Mouse (Mus musculus) thymus, adult 2 months (tissue): Measurements from ENCODE around the gene Gli1. TPM values are rescaled to one million over a fixed set of nuclear protein-coding genes. Genes with fewer than 3 reads are reported as not detected.

Source experiments
- DNase-seq: peaks from one replicate; pipeline ENCODE4 v3.0.0; 2021
- H3K27ac ChIP-seq: fragments of 200-500 bp; 2 replicates; pipeline ENCODE4 v1.5.1; 2012; ENCODE audit warnings: low read length, control low read depth; ENCODE audit not compliant: control insufficient read depth, insufficient read depth
- H3K27me3 ChIP-seq: fragments of 200-500 bp; 2 replicates; pipeline ENCODE4 v1.6.1; 2012; ENCODE audit warnings: mild to moderate bottlenecking, low read length, moderate library complexity, mixed read lengths; ENCODE audit not compliant: control insufficient read depth, insufficient read depth
- H3K36me3 ChIP-seq: fragments of 200-500 bp; 2 replicates; pipeline ENCODE4 v1.6.1; 2012; ENCODE audit warnings: mild to moderate bottlenecking, low read length, moderate library complexity; ENCODE audit not compliant: control insufficient read depth, insufficient read depth
- H3K4me1 ChIP-seq: fragments of 200-500 bp; replicated peaks from 2 replicates; pipeline ENCODE4 v1.6.1; 2012; ENCODE audit warnings: low read length; ENCODE audit not compliant: control insufficient read depth, insufficient read depth
- H3K4me3 ChIP-seq: fragments of 200-500 bp; 2 replicates; pipeline ENCODE4 v1.5.1; 2012; ENCODE audit warnings: mild to moderate bottlenecking, low read length, control low read depth, moderate library complexity; ENCODE audit not compliant: control insufficient read depth, insufficient read depth
- CTCF ChIP-seq: fragments of 200-500 bp; IDR thresholded peaks from 2 replicates; pipeline ENCODE4 v1.5.1; 2012; ENCODE audit warnings: mild to moderate bottlenecking, control low read depth, low read length, moderate library complexity, borderline replicate concordance; ENCODE audit not compliant: control insufficient read depth, poor library complexity, insufficient read depth; ENCODE audit errors: extremely low read depth
- POLR2A ChIP-seq: fragments of 200-500 bp; IDR thresholded peaks from 2 replicates; pipeline ENCODE4 v1.6.1; 2012; ENCODE audit warnings: mild to moderate bottlenecking, low read length, control low read depth, moderate library complexity; ENCODE audit not compliant: control insufficient read depth, poor library complexity, insufficient read depth; ENCODE audit errors: extremely low read depth
- WGBS: fragments of 180-500 bp; shearing (Covaris S2); methylation state at CpG from one replicate; pipeline ENCODE4 v1.1.7; 2018; 5-methylcytosine and 5-hydroxymethylcytosine counted together
- polyA plus RNA-seq: library from polyadenylated mRNA; depleted of rRNA; stranded (reverse); fragments of >200 nt; gene quantifications from 2 replicates; pipeline ENCODE4 v1.2.3, GENCODE M21; 2012; rRNA removed

The Gli1 gene
- 0.61 and 0.77 TPM in 2 replicates for polyA plus RNA-seq

DNA sequence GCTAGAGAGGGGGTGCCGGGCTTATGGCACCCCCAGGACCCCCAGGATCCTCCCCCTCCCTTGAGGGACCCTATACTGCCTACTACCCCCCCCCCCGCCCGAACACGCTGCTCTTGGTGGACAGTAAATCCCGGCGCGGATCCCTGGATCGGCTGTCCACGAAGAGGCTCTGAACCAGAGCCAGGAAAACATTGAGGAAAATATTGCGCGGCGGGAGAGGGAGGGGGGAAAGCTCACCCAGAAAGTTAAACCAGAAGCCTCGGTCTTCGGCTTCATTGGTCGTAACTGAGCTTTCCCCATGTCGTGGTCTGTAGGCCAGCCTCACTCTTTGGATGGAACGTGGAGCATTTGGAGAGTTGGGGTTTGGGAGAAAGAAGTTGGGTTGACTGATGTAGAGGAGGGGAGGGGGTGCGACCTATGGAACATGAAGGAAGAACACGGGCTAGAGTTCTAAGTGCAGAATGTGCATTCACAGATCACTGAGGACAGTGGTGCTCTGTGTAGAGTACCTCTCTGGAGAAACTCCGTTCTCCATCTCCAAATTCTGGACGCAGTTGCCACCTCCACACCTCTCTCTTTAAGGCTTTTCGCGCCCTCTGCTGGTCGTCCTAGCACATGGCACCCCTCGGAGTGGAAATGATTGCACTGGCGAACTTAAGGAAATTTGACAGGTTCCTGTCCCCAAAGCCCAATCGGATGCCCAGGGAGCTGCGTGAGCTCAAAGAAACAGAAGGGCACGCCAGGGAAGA lies at the start of gene Gli1:
TSS of gene Gli1 (minus strand) at position 84 of the 749 bp plus-strand sequence.
- TF ChIP-seq POLR2A: no peak
- peak; percentile 84; the same call in 1 of the 2 replicates for TF ChIP-seq CTCF
- peaks cover 28% of the 10 kb centered on the region for H3K27me3 ChIP-seq
- H3K27ac ChIP-seq: no peak within 1 kb of the TSS
- DNase-seq: peak; percentile 82
- H3K4me3 ChIP-seq: no peak within 1 kb of the TSS
- peaks cover 31% of the 10 kb centered on the region for H3K4me1 ChIP-seq
- H3K36me3 ChIP-seq: no peaks in the 10 kb centered on the region
- under 1% methylated on average over 29 of the region's 29 CpGs for WGBS

DNA sequence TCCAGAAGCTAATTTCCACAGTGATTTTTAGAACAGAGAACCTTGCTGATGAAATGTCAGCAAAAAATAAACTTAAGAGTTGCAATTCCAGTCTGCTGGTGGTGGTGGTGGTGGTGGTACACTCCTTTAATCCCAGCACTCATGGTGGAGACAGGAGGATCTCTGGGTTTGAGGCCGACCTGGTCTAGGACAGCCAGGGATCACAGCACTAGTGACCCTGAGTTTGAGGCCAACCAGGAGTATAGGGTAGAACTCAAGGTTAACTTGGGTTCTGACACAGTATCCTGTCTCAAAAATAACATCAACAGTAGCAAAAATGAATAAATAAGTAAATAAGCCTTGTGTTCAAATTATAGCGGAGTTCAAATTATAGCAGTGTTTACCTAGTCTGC lies 40.0 kb upstream of the Gli1 start:
- DNase-seq: no peak
- TF ChIP-seq CTCF (no peak), POLR2A (no peak)
- H3K27me3 ChIP-seq: no peaks in the 10 kb centered on the region
- H3K4me3 ChIP-seq: no peak overlapping the region
- WGBS: 76% methylated on average over 2 of the region's 2 CpGs
- H3K27ac ChIP-seq: no peak overlapping the region
- H3K36me3 ChIP-seq: no peaks in the 10 kb centered on the region
- peaks cover 2% of the 10 kb centered on the region; the same call in 1 of the 2 replicates for H3K4me1 ChIP-seq

DNA sequence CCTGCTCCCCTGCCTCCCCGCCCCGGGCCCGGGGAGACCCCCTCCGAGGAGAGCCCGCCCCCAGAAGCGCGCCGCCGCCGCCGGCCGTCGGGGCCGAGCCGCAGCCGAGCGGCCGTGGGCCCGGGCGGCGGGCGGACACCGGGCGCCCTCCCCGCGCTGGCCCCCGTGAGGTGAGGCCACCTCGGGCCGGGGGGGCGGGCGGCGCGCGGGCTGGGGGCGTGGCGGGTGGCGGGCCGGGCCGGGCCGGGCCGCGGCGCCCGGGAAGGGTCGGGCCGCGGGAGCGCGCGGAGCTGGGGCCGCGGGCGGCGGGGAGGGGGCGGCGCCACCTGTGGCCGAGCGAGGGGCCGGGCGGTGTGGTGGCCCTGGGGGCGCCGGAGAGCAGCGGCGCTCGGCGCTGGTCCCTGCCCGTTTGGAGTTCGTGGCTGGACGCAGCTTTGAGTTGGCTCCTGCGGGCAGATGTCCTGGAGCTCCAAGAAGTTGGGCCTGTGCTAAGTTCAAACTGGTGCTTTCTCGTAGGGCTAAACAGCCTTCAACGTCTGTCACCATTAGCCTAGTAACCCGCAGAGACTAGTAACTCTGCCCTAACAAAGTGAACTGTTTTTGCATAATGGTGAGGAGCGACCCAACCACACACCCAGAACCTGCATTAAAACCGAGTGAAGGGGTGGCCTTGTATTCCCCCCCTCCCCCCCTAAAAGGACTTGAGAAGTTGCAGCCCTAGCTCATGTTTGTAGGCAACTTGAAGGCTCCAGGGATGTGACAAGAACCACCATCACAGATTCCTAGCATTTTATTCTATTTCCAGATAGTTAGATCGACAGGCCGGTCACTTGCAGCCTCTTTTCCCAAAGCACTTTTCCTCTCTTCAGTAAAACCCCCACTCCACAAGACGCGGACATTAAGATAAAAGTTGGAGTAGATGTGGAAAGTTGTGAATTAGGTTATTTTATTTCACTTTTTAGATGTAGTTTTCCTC lies 39.3 kb upstream of the Gli1 start:
- peaks cover 2% of the 10 kb centered on the region; the same call in 1 of the 2 replicates for H3K4me1 ChIP-seq
- WGBS: 18% methylated on average over 76 of the region's 79 CpGs
- H3K4me3 ChIP-seq: peak overlapping the region; percentile 73
- peak; percentile 67 for DNase-seq
- H3K36me3 ChIP-seq: no peaks in the 10 kb centered on the region
- H3K27ac ChIP-seq: no peak overlapping the region
- H3K27me3 ChIP-seq: no peaks in the 10 kb centered on the region
- TF ChIP-seq POLR2A (no peak), CTCF (no peak)

DNA sequence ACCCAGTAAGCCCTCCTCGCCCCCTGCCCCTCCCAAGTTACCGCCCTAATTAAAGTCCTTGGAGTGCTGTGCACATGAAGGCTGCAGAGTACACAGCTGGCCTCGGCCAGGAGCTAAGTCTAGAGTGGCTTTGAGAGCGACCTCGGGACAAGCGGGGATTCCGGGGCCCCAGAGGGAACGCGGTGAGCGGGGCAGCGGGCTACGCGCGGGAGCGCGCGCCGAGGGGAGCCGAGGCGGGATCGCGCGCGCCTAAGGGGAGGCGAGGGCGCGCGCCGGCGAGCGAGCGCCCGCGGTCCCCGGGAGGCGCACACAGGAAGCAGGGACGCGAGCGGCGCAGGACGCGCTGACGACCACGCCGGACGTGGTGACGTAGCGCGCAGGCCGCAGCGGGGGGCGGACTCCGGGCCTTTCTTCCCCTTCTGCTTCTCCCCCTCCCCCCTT lies 38.5 kb upstream of the Gli1 start, which contains the start of gene R3hdm2:
TSS of gene R3hdm2 (plus strand) at position 77 of the 441 bp plus-strand sequence.
- H3K27ac ChIP-seq: no peak within 1 kb of the TSS
- WGBS: under 1% methylated on average over 53 of the region's 53 CpGs
- peaks cover 2% of the 10 kb centered on the region; the same call in 1 of the 2 replicates for H3K4me1 ChIP-seq
- TF ChIP-seq POLR2A: peak; percentile 54; the same call in 1 of the 2 replicates
- peak; percentile 49; the same call in 1 of the 2 replicates for TF ChIP-seq CTCF
- no peaks in the 10 kb centered on the region for H3K36me3 ChIP-seq
- H3K4me3 ChIP-seq: peak within 1 kb of the TSS; percentile 73
- DNase-seq: peak; percentile 89
- no peaks in the 10 kb centered on the region for H3K27me3 ChIP-seq

DNA sequence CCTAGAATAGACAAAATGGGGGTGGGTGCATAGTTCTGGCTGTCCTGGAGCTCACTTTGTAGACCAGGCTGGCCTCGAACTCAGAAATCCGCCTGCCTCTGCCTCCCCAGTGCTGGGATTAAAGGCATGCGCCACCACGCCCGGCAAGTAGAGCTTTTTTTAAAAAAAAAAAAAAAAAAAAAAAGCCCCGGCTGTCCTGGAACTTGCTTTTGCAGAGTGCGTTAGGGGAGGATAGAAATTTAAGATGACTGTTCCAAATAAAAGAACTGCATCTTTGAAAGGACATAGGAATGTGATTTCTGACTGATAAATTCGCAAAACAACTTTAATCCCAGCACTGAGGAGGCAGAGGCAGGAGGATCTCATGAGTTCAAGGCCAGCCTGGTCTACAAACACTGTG lies 37.9 kb upstream of the Gli1 start:
- peaks cover 2% of the 10 kb centered on the region; the same call in 1 of the 2 replicates for H3K4me1 ChIP-seq
- no peak overlapping the region for H3K4me3 ChIP-seq
- no peak for TF ChIP-seq CTCF
- no peak for TF ChIP-seq POLR2A
- H3K27ac ChIP-seq: no peak overlapping the region
- no peaks in the 10 kb centered on the region for H3K36me3 ChIP-seq
- WGBS: 89% methylated on average over 8 of the region's 8 CpGs
- no peak for DNase-seq
- H3K27me3 ChIP-seq: no peaks in the 10 kb centered on the region

DNA sequence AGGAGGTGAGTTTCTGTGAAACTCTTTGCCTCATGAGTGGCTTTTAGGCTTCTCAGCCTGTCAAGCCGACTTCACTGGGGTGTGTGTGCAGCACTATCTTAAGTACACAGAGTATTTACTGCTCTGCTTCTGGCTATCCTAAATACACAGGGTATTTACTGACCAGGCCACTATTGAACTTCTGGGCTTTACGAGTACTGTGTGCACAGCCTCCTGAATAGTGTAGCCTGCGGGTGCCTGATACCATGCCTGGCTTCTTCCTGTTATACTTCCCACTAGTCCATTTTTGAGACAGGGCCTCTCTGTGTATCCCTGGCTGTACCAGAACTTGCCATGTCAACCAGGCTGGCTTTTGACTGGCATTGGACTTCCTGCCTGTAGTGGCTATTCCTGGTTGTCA lies 35.9 kb upstream of the Gli1 start:
- H3K27me3 ChIP-seq: no peaks in the 10 kb centered on the region
- peaks cover 2% of the 10 kb centered on the region; the same call in 1 of the 2 replicates for H3K4me1 ChIP-seq
- 93% methylated on average over 3 of the region's 3 CpGs for WGBS
- H3K36me3 ChIP-seq: no peaks in the 10 kb centered on the region
- DNase-seq: no peak
- H3K4me3 ChIP-seq: no peak overlapping the region
- no peak overlapping the region for H3K27ac ChIP-seq
- no peak for TF ChIP-seq CTCF
- no peak for TF ChIP-seq POLR2A
